Mouse (Mus musculus) layer of hippocampus, adult 6 months (tissue): ENCODE measurements around the gene Krtap4-2. TPM values are rescaled to one million over a fixed set of nuclear protein-coding genes. Genes with fewer than 3 reads are reported as not detected.

Experiments used
- long read RNA-seq, 2 experiments: library from polyadenylated mRNA; unstranded; transcript quantifications; one replicate each; pipeline ENCODE4 v2.0.0; 2019 to 2020
- polyA plus RNA-seq: library from polyadenylated mRNA; unstranded; fragments of <200 nt; fragmentation: Nextera tagmentation; gene quantifications from 2 replicates; pipeline ENCODE4 v1.2.3, GENCODE M21; 2021

The Krtap4-2 gene
- not detected in 2 replicates for polyA plus RNA-seq
- long read RNA-seq, experiment 1: 0 reads
- long read RNA-seq, experiment 2: 0 reads

GRCm38 (mm10) chr11:99634653-99635134, at the start of gene Krtap4-2:
Gene Krtap4-2, minus strand, starts transcription at chr11:99635084.

GRCm38 (mm10) chr11:99665860-99666259, 31.0 kb upstream of the Krtap4-2 start, which contains the start of gene Krtap4-6:
Gene Krtap4-6, minus strand, starts transcription at chr11:99665960.

GRCm38 (mm10) chr11:99658467-99659010, 23.7 kb upstream of the Krtap4-2 start, which contains the start of gene Gm11563:
Gene Gm11563, minus strand, starts transcription at chr11:99658960.

GRCm38 (mm10) chr11:99650136-99650535, 15.3 kb upstream of the Krtap4-2 start, which contains the start of gene Gm11555:
Gene Gm11555, minus strand, starts transcription at chr11:99650236.

GRCm38 (mm10) chr11:99643635-99644139, 8.8 kb upstream of the Krtap4-2 start, which contains the start of gene Krtap4-7:
Gene Krtap4-7, minus strand, starts transcription at chr11:99644089.

GRCm38 (mm10) chr11:99628138-99628537, 6.7 kb downstream of the Krtap4-2 start, which contains the start of gene Krtap4-1:
Gene Krtap4-1, minus strand, starts transcription at chr11:99628238.

GRCm38 (mm10) chr11:99620335-99620734, 14.5 kb downstream of the Krtap4-2 start, which contains the start of gene Gm11562:
Gene Gm11562, minus strand, starts transcription at chr11:99620435.

GRCm38 (mm10) chr11:99614796-99615363, 20.0 kb downstream of the Krtap4-2 start, which contains the start of gene Krtap2-4:
Gene Krtap2-4, minus strand, starts transcription at chr11:99614846.

GRCm38 (mm10) chr11:99610089-99610488, 24.8 kb downstream of the Krtap4-2 start, which contains the start of gene Gm11937:
Gene Gm11937, minus strand, starts transcription at chr11:99610189.

GRCm38 (mm10) chr11:99603208-99603607, 31.7 kb downstream of the Krtap4-2 start, which contains the start of gene Gm11938:
Gene Gm11938, minus strand, starts transcription at chr11:99603308.

GRCm38 (mm10) chr11:99597742-99598141, 37.1 kb downstream of the Krtap4-2 start, which contains the start of gene Krtap9-3:
Gene Krtap9-3, minus strand, starts transcription at chr11:99598105.

GRCm38 (mm10) chr11:99590981-99591380, 43.9 kb downstream of the Krtap4-2 start, which contains the start of gene Krtap1-3:
Gene Krtap1-3, minus strand, starts transcription at chr11:99591339.

Other genes starting within 250 kb of the Krtap4-2 start
- gene Krt10, start 245.7 kb downstream of the Krtap4-2 start, polyA plus RNA-seq: 42.1 and 46.5 TPM in 2 replicates
- gene Krt12, start 212.8 kb downstream of the Krtap4-2 start, polyA plus RNA-seq: 5.2 and 6.6 TPM in 2 replicates
- not detected in 2 replicates for gene Krt20, start 196.9 kb downstream of the Krtap4-2 start, polyA plus RNA-seq
- 0.97 TPM in 1 of 2 replicates, not detected in the other for gene Krt23, start 141.9 kb downstream of the Krtap4-2 start, polyA plus RNA-seq
- gene Krt39, start 113.7 kb downstream of the Krtap4-2 start, polyA plus RNA-seq: not detected in 2 replicates
- gene Krt40, start 91.9 kb downstream of the Krtap4-2 start, polyA plus RNA-seq: not detected in 2 replicates
- not detected in 2 replicates for gene Krtap3-3, start 84.2 kb downstream of the Krtap4-2 start, polyA plus RNA-seq
- not detected in 2 replicates for gene Krtap3-2, start 78.2 kb downstream of the Krtap4-2 start, polyA plus RNA-seq
- not detected in 2 replicates for gene Gm11939, start 75.6 kb downstream of the Krtap4-2 start, polyA plus RNA-seq
- not detected in 2 replicates for gene Krtap3-1, start 68.5 kb downstream of the Krtap4-2 start, polyA plus RNA-seq
- gene Krtap1-5, start 54.1 kb downstream of the Krtap4-2 start, polyA plus RNA-seq: not detected in 2 replicates
- not detected in 2 replicates for gene Krtap1-4, start 51.4 kb downstream of the Krtap4-2 start, polyA plus RNA-seq
- not detected in 2 replicates for gene Krtap1-3, start 43.7 kb downstream of the Krtap4-2 start, polyA plus RNA-seq
- gene Krtap9-3, start 37.0 kb downstream of the Krtap4-2 start, polyA plus RNA-seq: not detected in 2 replicates
- not detected in 2 replicates for gene Gm11938, start 31.8 kb downstream of the Krtap4-2 start, polyA plus RNA-seq
- gene Gm11937, start 24.9 kb downstream of the Krtap4-2 start, polyA plus RNA-seq: not detected in 2 replicates
- not detected in 2 replicates for gene Krtap2-4, start 20.2 kb downstream of the Krtap4-2 start, polyA plus RNA-seq
- not detected in 2 replicates for gene Gm11562, start 14.6 kb downstream of the Krtap4-2 start, polyA plus RNA-seq
- gene Krtap4-1, start 6.8 kb downstream of the Krtap4-2 start, polyA plus RNA-seq: not detected in 2 replicates
- gene Krtap4-7, start 9.0 kb upstream of the Krtap4-2 start, polyA plus RNA-seq: not detected in 2 replicates
- gene Gm11555, start 15.2 kb upstream of the Krtap4-2 start, polyA plus RNA-seq: not detected in 2 replicates
- not detected in 2 replicates for gene Gm11563, start 23.9 kb upstream of the Krtap4-2 start, polyA plus RNA-seq
- not detected in 2 replicates for gene Krtap4-6, start 30.9 kb upstream of the Krtap4-2 start, polyA plus RNA-seq
- gene Gm14190, start 55.7 kb upstream of the Krtap4-2 start, polyA plus RNA-seq: not detected in 2 replicates
- gene Gm14180, start 99.2 kb upstream of the Krtap4-2 start, polyA plus RNA-seq: not detected in 2 replicates
- gene Gm11595, start 137.8 kb upstream of the Krtap4-2 start, polyA plus RNA-seq: not detected in 2 replicates
- gene Krtap4-8, start 145.6 kb upstream of the Krtap4-2 start, polyA plus RNA-seq: not detected in 2 replicates
- gene Krtap4-9, start 150.1 kb upstream of the Krtap4-2 start, polyA plus RNA-seq: not detected in 2 replicates
- gene Gm11596, start 158.4 kb upstream of the Krtap4-2 start, polyA plus RNA-seq: not detected in 2 replicates
- not detected in 2 replicates for gene Gm11569, start 163.8 kb upstream of the Krtap4-2 start, polyA plus RNA-seq
- gene Gm11554, start 169.4 kb upstream of the Krtap4-2 start, polyA plus RNA-seq: not detected in 2 replicates
- gene Krtap4-13, start 174.8 kb upstream of the Krtap4-2 start, polyA plus RNA-seq: not detected in 2 replicates
- not detected in 2 replicates for gene Gm11564, start 180.6 kb upstream of the Krtap4-2 start, polyA plus RNA-seq
- gene 2300003K06Rik, start 203.0 kb upstream of the Krtap4-2 start, polyA plus RNA-seq: not detected in 2 replicates
- gene Krtap4-16, start 216.5 kb upstream of the Krtap4-2 start, polyA plus RNA-seq: not detected in 2 replicates
- gene Gm11568, start 222.8 kb upstream of the Krtap4-2 start, polyA plus RNA-seq: not detected in 2 replicates
- not detected in 2 replicates for gene Gm11559, start 229.4 kb upstream of the Krtap4-2 start, polyA plus RNA-seq
- not detected in 2 replicates for gene Krtap9-1, start 238.3 kb upstream of the Krtap4-2 start, polyA plus RNA-seq
- gene Gm11567, start 244.1 kb upstream of the Krtap4-2 start, polyA plus RNA-seq: not detected in 2 replicates